Mouse (Mus musculus): ENCODE measurements around the gene Tmem86a.
A peak's percentile ranks its signal among the peaks of the same experiment; 100 is the strongest.
"Not testable (repeated sequence)": the region's sequence is repeated elsewhere in the genome, so short reads cannot be mapped to it uniquely, and the experiment has no call there.

The Tmem86a gene

DNA sequence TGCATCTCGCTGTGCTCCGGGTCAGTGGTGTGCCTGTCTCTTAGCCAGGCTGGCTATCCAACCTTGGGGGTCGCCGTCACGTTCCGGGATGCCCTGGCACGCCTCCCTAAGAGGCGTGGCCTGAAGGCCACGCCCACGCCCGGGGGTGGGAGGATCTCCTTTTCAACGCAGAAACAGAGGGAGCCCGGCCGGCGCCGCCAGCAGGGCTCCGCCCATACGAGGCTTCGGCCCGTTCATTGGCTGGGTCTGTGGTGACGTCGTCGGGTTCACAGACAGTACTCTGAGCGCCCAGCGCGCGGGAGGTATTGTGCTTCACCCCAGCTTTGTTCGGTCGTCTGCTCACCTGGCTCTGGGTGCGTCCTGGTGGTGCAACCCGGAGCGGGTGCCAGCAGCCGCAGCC lies at the start of gene Tmem86a:
Gene Tmem86a (plus strand): TSS at position 236 of the 400 bp plus-strand sequence.
- peak; percentile 83 for DNase-seq (ENCODE audit: low read depth)

DNA sequence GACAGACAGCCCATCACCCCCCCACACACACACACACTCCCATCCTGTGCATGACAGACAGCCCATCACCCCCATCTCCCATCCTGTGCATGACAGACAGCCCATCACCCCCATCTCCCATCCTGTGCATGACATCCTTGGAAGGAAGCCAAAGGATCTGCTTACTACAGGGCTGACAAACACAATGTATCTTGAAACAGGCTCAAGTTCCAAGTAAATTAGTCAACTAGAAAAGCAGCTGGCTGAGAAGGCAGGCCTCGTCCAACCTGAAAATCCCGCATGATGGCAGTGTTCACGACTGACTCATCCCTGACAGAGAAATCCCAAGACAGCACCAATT lies 49.8 kb upstream of the Tmem86a start:
- no peak for DNase-seq (ENCODE audit: low read depth)

DNA sequence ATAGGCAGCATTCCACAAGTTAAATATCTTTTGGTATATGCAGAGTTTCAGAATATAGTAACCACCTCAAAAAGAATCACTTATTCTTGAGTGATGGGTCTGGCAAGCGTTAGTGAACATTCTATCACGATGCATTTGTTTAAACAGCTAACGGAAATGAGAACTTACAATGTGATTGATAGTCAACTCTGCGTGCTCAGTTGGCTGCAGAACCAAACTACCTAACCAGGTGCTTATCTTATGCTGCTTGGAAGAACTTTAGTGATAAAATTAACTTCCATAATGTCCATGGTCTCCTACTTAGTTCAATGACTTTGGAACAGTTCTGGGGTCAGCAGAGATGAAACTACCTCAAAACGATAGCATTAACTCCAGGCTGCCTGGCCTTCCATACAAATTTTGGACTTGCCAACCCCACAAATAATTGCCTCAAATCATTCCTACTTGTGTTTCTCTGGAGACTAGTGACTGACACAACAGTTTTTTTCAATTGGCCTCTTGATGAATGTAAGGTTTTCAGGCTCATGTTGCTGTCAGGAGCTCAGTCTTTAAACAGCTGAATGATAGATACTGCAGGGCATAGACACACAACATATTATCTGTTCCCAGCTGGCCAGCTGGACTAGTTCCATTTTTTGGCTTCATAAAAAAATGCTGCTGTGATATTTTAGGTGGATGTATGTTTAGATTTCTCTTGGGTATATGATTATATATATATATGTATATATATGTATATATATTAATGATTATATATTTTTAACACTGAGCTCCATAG lies 49.1 kb upstream of the Tmem86a start:
- no peak for DNase-seq (ENCODE audit: low read depth)

DNA sequence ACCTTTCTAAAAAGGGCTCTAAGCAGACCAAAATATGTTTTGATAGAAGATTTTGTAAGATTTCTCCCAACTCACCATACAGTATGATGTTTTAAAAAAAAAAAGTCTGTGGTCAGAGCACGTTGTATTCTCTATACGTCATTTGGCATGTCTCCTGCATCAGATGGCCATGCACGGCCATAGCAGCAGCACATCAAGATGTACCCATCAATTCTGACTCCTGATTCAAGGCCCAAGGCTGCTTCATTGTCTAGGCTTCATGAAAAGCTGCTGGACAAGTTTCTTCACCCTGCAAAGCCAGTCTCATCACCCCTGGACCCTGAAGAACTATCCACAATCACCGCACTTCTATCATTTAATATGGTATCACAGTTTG lies 48.5 kb upstream of the Tmem86a start:
- no peak for DNase-seq (ENCODE audit: low read depth)

- no peak for DNase-seq (ENCODE audit: low read depth)
Observed at GRCm38 (mm10) chr7:47003411-47004115, 46.8 kb upstream of the Tmem86a start.

GRCm38 (mm10) chr7:47007109-47007780 lies 43.2 kb upstream of the Tmem86a start:
- DNase-seq (ENCODE audit: low read depth): no peak

DNA sequence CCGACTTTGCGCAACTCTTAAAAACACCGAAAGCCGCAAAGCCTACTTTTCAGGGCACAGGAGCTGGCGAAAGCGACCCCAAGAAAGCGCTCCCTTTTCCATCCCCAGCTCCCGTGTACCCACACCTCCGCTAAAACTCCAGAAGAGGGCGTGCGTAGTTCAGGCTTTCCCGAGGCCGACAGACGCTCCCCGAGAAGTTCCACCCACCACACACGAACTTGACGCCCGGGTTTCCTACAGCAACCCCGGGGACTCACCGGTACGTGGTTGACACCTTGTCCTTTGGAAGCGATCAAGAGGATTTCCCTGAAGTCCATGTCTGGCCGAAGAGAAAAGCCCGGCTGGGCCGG lies 42.6 kb upstream of the Tmem86a start:
- no peak for DNase-seq (ENCODE audit: low read depth)

GRCm38 (mm10) chr7:47008168-47008993 lies 42.0 kb upstream of the Tmem86a start, which contains the start of gene Spty2d1:
Gene Spty2d1, minus strand, starts transcription at chr7:47008411.
- peak; percentile 99 for DNase-seq (ENCODE audit: low read depth)

GRCm38 (mm10) chr7:47013131-47013767 lies 37.2 kb upstream of the Tmem86a start:
- DNase-seq (ENCODE audit: low read depth): no peak

GRCm38 (mm10) chr7:47014564-47015389 lies 35.6 kb upstream of the Tmem86a start:
- DNase-seq (ENCODE audit: low read depth): peak; percentile 67

- peak; percentile 45 for DNase-seq (ENCODE audit: low read depth)
Observed at GRCm38 (mm10) chr7:47015390-47016065, 34.9 kb upstream of the Tmem86a start.

DNA sequence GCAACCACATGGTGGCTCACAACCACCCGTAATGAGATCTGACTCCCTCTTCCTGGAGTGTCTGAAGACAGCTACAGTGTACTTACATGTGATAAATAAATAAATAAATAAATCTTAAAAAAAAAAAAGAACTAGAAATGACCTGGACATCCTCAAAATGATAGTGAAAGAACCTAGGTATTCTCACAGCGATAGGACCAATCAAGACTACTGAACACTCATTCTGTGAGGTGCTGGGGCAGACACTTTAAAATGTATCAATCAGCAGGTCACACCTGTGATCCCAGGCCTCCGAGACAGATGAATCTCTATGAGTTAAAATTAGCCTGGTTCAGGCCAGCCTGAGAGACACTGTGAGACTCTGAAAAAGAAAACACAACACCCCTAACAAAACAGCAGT lies 33.8 kb upstream of the Tmem86a start:
- DNase-seq (ENCODE audit: low read depth): no peak

- DNase-seq (ENCODE audit: low read depth): no peak
Observed at GRCm38 (mm10) chr7:47017146-47017545, 33.3 kb upstream of the Tmem86a start.

GRCm38 (mm10) chr7:47019641-47020040 lies 30.8 kb upstream of the Tmem86a start:
- DNase-seq (ENCODE audit: low read depth): no peak

DNA sequence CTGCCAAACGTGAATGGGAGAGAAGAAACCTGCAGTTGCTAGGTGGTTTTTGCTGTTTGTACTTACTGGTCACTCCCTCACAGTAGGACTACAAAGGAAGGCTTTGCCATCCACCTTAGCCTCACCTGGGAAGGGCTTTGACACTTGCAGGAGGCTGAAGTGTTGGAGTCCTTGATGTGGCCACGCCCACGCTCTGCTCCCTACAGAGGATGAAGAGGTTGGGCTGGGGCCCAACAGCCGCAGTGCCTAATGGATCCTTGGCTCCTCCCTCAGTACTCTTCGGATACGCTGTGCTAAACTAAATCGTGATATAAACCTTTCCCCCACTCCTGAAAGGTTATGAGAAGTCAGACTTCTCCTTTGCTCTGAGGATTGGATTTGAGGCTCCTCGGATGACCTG lies 29.4 kb upstream of the Tmem86a start:
- no peak for DNase-seq (ENCODE audit: low read depth)

DNA sequence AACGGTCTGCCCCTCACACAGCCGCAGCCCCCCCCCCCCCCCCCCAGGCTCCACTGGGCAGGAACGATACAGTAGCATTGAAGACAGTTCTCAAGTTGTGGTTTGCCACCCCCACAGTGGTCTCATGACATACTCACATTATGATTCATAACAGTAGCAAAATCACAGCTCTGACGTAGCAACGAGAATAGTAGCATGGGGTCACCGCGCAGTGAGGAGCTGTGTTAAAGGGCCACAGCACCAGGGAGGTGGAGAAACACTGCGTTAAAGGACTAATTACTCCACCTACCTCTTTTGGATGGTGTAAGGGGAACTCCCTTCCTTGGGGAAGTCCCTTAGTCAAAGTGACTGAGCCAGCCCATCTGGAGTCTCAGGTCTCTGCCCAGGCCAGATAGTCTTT lies 27.9 kb upstream of the Tmem86a start:
- DNase-seq (ENCODE audit: low read depth): peak; percentile 73

DNA sequence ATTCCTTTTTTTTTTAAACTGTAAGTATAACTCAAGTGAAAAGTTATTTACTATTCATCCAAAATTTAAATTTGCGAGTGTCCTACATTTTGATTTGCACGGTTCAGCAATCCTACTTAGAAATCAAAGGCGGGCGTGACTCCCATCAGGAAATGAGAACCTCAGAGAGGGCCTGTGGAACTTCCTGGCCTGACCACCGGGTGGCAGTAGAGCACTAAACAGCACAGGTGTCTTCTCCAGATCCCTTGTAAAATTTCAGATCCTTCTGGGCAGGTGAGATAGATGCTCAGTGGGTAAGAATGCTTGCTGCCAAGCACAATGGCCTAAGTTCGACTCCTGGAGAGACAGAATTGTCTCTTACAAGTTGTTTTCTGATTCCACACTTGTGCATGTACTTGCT lies 26.9 kb upstream of the Tmem86a start:
- DNase-seq (ENCODE audit: low read depth): peak; percentile 73

GRCm38 (mm10) chr7:47024454-47024853 lies 25.9 kb upstream of the Tmem86a start:
- DNase-seq (ENCODE audit: low read depth): no peak

- no peak for DNase-seq (ENCODE audit: low read depth)
Observed at GRCm38 (mm10) chr7:47025429-47025828, 25.0 kb upstream of the Tmem86a start.

DNA sequence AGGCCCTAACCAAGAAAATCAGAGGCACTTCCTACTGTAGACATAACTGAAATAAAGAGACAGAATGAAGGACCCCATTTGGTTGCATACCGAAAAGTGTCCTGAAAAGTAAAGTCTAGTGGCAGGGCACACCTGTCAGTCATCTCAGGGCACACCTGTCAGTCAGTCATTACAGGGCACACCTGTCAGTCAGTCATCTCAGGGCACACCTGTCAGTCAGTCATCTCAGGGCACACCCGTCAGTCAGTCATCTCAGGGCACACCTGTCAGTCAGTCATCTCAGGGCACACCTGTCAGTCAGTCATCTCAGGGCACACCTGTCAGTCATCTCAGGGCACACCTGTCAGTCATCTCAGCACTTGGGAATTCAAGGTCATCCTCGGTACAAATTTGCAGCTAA lies 23.5 kb upstream of the Tmem86a start:
- DNase-seq (ENCODE audit: low read depth): not testable (repeated sequence)

Measured in fibroblast of lung, adult 2 months (primary cell).